Mouse (Mus musculus): ENCODE data around the gene Cyp2w1. TPM values are rescaled to one million over a fixed set of nuclear protein-coding genes. Genes with fewer than 3 reads are reported as not detected.
A peak's percentile ranks its signal among the peaks of the same experiment; 100 is the strongest.

Cyp2w1 gene
- polyA plus RNA-seq, 1 experiment from 2014 or later, result not detected

- H3K27ac ChIP-seq (ENCODE audit: low read depth, low read length), result no peak overlapping the region
- no peaks in the 10 kb centered on the region for H3K36me3 ChIP-seq (ENCODE audit: control insufficient read depth, insufficient read depth, low read length)
- H3K27me3 ChIP-seq (replicated peaks; ENCODE audit: control insufficient read depth, insufficient read depth, low read length), result no peaks in the 10 kb centered on the region
- H3K4me2 ChIP-seq (ENCODE audit: low read length), result no peak overlapping the region
- H3K9ac ChIP-seq (ENCODE audit: low read depth, low read length), result no peak overlapping the region
- ATAC-seq, result no peak
- no peaks in the 10 kb centered on the region for H3K9me3 ChIP-seq (ENCODE audit: control insufficient read depth, low read length)
- no peak overlapping the region for H3K4me3 ChIP-seq (ENCODE audit: low read length)
- WGBS, result 87% methylated on average over 8 of the region's 8 CpGs
- peaks cover 6% of the 10 kb centered on the region for H3K4me1 ChIP-seq (ENCODE audit: control insufficient read depth, insufficient read depth, low read depth, low read length)
Observed at GRCm38 (mm10) chr5:139403692-139404260, 51.4 kb downstream of the Cyp2w1 start.

- H3K4me3 ChIP-seq (ENCODE audit: low read length), result no peak within 1 kb of the TSS
- no peaks in the 10 kb centered on the region for H3K9me3 ChIP-seq (ENCODE audit: control insufficient read depth, low read length)
- H3K4me1 ChIP-seq (ENCODE audit: control insufficient read depth, insufficient read depth, low read depth, low read length), result peaks cover 5% of the 10 kb centered on the region
- H3K27ac ChIP-seq (ENCODE audit: low read depth, low read length), result no peak within 1 kb of the TSS
- H3K4me2 ChIP-seq (ENCODE audit: low read length), result no peak within 1 kb of the TSS
- no peaks in the 10 kb centered on the region for H3K36me3 ChIP-seq (ENCODE audit: control insufficient read depth, insufficient read depth, low read length)
- no peak within 1 kb of the TSS for H3K9ac ChIP-seq (ENCODE audit: low read depth, low read length)
- H3K27me3 ChIP-seq (replicated peaks; ENCODE audit: control insufficient read depth, insufficient read depth, low read length), result no peaks in the 10 kb centered on the region
- ATAC-seq, result no peak
- WGBS, result 81% methylated on average over 6 of the region's 6 CpGs
Observed at GRCm38 (mm10) chr5:139404801-139405401, 52.5 kb downstream of the Cyp2w1 start, which contains the start of gene C130050O18Rik. Gene C130050O18Rik (plus strand): TSS chr5:139405280.

DNA sequence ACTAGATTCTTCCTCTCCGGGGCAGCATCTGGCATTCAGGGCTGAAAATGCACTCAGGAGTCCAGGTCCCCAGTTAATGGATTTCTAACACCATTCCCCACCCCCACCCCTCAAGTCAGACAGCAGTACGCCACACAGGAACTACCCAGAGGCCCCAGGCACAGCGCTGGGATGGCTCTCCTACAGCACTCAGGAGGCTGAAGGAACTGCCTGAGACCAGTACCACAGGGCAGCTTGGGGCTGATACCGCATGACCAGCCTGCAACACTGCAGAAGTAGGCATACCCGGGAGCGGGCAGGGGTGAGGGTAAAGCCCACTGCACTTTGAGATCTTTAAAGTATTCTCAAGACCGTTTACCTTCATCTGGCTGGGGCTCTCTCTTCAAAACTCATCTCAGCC, 53.1 kb downstream of the Cyp2w1 start:
- Histone ChIP-seq H3K27me3 (replicated peaks; ENCODE audit: control insufficient read depth, insufficient read depth, low read length) (no peaks in the 10 kb centered on the region), H3K4me3 (ENCODE audit: low read length) (no peak overlapping the region), H3K9me3 (ENCODE audit: control insufficient read depth, low read length) (no peaks in the 10 kb centered on the region), H3K27ac (ENCODE audit: low read depth, low read length) (no peak overlapping the region), H3K4me2 (ENCODE audit: low read length) (no peak overlapping the region), H3K4me1 (ENCODE audit: control insufficient read depth, insufficient read depth, low read depth, low read length) (peaks cover 5% of the 10 kb centered on the region), H3K9ac (ENCODE audit: low read depth, low read length) (no peak overlapping the region), H3K36me3 (ENCODE audit: control insufficient read depth, insufficient read depth, low read length) (no peaks in the 10 kb centered on the region)
- no peak for ATAC-seq
- 74% methylated on average over 7 of the region's 7 CpGs for WGBS

DNA sequence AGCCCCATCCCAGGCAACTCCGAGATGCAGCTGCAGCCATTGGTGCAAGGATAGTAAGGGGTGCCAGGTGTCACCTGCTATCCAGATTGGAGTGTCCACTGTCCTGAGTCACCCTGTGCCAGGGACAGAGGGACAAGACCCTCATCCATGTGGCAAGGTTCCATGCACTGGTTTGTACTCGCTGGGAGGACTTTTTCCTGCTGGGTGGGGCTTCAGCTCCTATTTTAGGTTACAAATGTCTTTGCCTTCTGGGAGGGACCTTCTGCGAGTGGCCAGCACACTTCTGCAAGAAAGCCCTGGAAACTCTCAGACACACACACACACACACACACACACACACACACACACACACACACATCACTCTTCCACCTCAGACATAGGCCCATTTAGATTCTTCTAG, 53.5 kb downstream of the Cyp2w1 start:
- Histone ChIP-seq H3K4me2 (ENCODE audit: low read length) (no peak overlapping the region), H3K36me3 (ENCODE audit: control insufficient read depth, insufficient read depth, low read length) (no peaks in the 10 kb centered on the region), H3K4me1 (ENCODE audit: control insufficient read depth, insufficient read depth, low read depth, low read length) (peaks cover 5% of the 10 kb centered on the region), H3K9ac (ENCODE audit: low read depth, low read length) (no peak overlapping the region), H3K4me3 (ENCODE audit: low read length) (no peak overlapping the region), H3K27ac (ENCODE audit: low read depth, low read length) (no peak overlapping the region), H3K27me3 (replicated peaks; ENCODE audit: control insufficient read depth, insufficient read depth, low read length) (no peaks in the 10 kb centered on the region), H3K9me3 (ENCODE audit: control insufficient read depth, low read length) (no peaks in the 10 kb centered on the region)
- ATAC-seq, result no peak
- 59% methylated on average over 3 of the region's 3 CpGs for WGBS

MicroRNA genes within 50 kb of the gene (microRNA counts, 519-probe panel; counts per million panel counts)
- microRNA mmu-miR-339-3p, result 602 counts per million, percentile 2 among the panel's probes with 10 or more counts
- microRNA mmu-miR-339-5p, result 703 counts per million, percentile 3 among the panel's probes with 10 or more counts

Small RNAs within 50 kb of the gene (microRNA-seq; reads per million reads assigned to microRNA genes)
- gene Mir339, result 349 reads per million, percentile 66 among the genes with 10 or more reads in this experiment

Other genes with a start within 250 kb of the Cyp2w1 start
- gene Prkar1b, start 202.6 kb upstream of the Cyp2w1 start, polyA plus RNA-seq (2015; fragmentation: Nextera tagmentation; extraction: Ambion mirVana), result 332 and 333 TPM in 2 replicates
- 2.6 and 5.1 TPM in 2 replicates for gene Dnaaf5, start 202.4 kb upstream of the Cyp2w1 start, polyA plus RNA-seq (2015; fragmentation: Nextera tagmentation; extraction: Ambion mirVana)
- gene Sun1, start 152.0 kb upstream of the Cyp2w1 start, polyA plus RNA-seq (2015; fragmentation: Nextera tagmentation; extraction: Ambion mirVana), result 40.9 and 44.7 TPM in 2 replicates
- gene Get4, start 100.3 kb upstream of the Cyp2w1 start, polyA plus RNA-seq (2015; fragmentation: Nextera tagmentation; extraction: Ambion mirVana), result 124 and 125 TPM in 2 replicates
- 57.5 and 66.5 TPM in 2 replicates for gene Adap1, start 27.0 kb upstream of the Cyp2w1 start, polyA plus RNA-seq (2015; fragmentation: Nextera tagmentation; extraction: Ambion mirVana)
- 95.1 and 98.6 TPM in 2 replicates for gene Cox19, start 1.2 kb upstream of the Cyp2w1 start, polyA plus RNA-seq (2015; fragmentation: Nextera tagmentation; extraction: Ambion mirVana)
- 3.1 and 4.0 TPM in 2 replicates for gene Gpr146, start 25.1 kb downstream of the Cyp2w1 start, polyA plus RNA-seq (2015; fragmentation: Nextera tagmentation; extraction: Ambion mirVana)
- 0.26 and 0.64 TPM in 2 replicates for gene C130050O18Rik, start 52.7 kb downstream of the Cyp2w1 start, polyA plus RNA-seq (2015; fragmentation: Nextera tagmentation; extraction: Ambion mirVana)
- gene Gper1, start 70.5 kb downstream of the Cyp2w1 start, polyA plus RNA-seq (2015; fragmentation: Nextera tagmentation; extraction: Ambion mirVana), result 7.8 and 9.4 TPM in 2 replicates
- 18.4 and 20.3 TPM in 2 replicates for gene 3110082I17Rik, start 107.9 kb downstream of the Cyp2w1 start, polyA plus RNA-seq (2015; fragmentation: Nextera tagmentation; extraction: Ambion mirVana)
- gene Zfand2a, start 131.9 kb downstream of the Cyp2w1 start, polyA plus RNA-seq (2015; fragmentation: Nextera tagmentation; extraction: Ambion mirVana), result 24.5 and 29.3 TPM in 2 replicates
- gene Uncx, start 190.9 kb downstream of the Cyp2w1 start, polyA plus RNA-seq (2015; fragmentation: Nextera tagmentation; extraction: Ambion mirVana), result 24.9 and 26.7 TPM in 2 replicates